Mouse (Mus musculus) stomach, postnatal 0 days (tissue): ENCODE results near the gene Eps8.

Experiments
- CTCF ChIP-seq: IDR thresholded peaks from 2 replicates; pipeline ENCODE4 v1.5.1; 2016; ENCODE audit warnings: antibody characterized with exemption, low read depth, mild to moderate bottlenecking, moderate library complexity
- EP300 ChIP-seq: optimal IDR thresholded peaks from 2 replicates; pipeline ENCODE3; 2016; ENCODE audit warnings: antibody characterized with exemption

GRCm38 (mm10) chr6:137465253-137465652 is 189.4 kb downstream of the Eps8 start:
- TF ChIP-seq CTCF (no peak), EP300 (no peak)
